Mouse (Mus musculus): ENCODE results near the gene Rora.

- no peak for TF ChIP-seq CTCF (IDR thresholded peaks at IDR 0.05; ENCODE audit: extremely low read depth, insufficient read length, insufficient replicate concordance, low read depth, low read length)
- no peak for TF ChIP-seq POLR2A (IDR thresholded peaks at IDR 0.05; ENCODE audit: low read depth, low read length)
These were observed 686.2 kb downstream of the Rora start for GRCm38 (mm10) chr9:69339829-69340228.
